Mouse (Mus musculus): ENCODE data around the gene Blvrb. TPM values are rescaled to one million over a fixed set of nuclear protein-coding genes. Genes with fewer than 3 reads are reported as not detected.
A peak's percentile ranks its signal among the peaks of the same experiment; 100 is the strongest.

Blvrb gene
- polyA plus RNA-seq, 1 experiment from 2014 or later: 89.7 TPM

DNA sequence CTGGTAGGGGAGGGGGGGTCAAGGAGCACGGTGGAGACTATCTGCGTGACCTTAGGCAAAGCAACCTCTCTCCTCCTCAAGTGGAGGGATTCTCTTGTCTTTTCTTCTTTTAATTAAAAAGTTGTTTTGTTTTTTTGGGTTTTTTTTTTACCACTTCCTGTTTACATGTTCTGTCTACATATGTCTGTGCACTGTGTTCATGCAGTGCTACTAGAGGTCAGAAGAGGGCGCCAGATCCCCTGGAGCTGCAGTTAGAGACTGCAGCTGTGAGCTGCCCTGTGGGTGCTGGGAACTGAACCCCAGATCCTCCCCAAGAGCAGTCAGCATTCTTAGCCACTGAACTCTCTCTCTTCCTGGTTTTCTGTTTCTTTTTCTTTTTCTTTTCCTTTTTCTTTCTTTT, 28.7 kb upstream of the Blvrb start:
- ATAC-seq: no peak
- Histone ChIP-seq H3K27ac (ENCODE audit: low read length) (no peak overlapping the region), H3K9ac (ENCODE audit: low read depth, low read length) (no peak overlapping the region), H3K4me1 (ENCODE audit: control insufficient read depth, insufficient read depth, low read length) (no peaks in the 10 kb centered on the region), H3K27me3 (replicated peaks; ENCODE audit: control insufficient read depth, insufficient read depth, low read length) (no peaks in the 10 kb centered on the region), H3K4me3 (ENCODE audit: low read length) (no peak overlapping the region), H3K9me3 (ENCODE audit: control insufficient read depth, low read length) (no peaks in the 10 kb centered on the region; the same call in 1 of the 2 replicates), H3K4me2 (ENCODE audit: low read depth, low read length) (no peak overlapping the region), H3K36me3 (ENCODE audit: control insufficient read depth, insufficient read depth, low read length) (no peaks in the 10 kb centered on the region)
- WGBS: 81% methylated on average over 3 of the region's 3 CpGs

DNA sequence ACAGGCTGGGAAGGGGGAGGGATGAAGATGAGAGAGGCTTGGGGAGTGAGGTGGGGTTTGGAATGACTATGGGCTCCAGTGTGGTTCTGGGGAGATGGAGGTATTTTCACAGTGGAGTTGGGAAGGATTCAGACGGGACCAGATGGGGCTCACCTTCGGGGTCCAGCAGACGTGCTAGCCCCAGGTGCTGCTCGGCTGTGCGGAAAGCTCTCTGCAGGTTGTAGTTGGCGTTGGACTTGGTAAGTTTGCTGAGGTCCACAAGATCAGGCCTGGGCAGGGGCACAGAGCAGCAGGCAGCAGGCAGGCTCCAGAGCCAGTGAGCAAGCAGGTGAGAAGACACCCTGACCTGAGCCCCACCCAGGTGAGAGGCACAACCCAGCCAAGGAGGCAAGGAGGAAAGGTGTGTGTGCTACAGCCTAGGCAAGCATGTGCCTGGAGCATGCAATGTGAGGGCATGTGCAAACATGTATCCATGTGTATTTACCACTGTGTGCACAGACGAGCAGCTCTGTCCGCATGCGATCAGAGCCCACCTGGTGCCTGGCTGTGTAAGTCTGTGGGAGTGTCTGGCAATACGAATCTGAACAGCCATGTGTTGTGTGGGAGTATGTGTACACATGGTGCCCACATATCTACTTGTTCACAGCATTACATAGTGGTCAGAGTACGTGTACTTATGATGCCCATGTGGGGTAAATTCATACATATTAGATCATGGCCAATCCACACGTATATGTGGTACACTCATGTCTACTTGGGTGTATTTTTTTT, 24.0 kb upstream of the Blvrb start:
- Histone ChIP-seq H3K36me3 (ENCODE audit: control insufficient read depth, insufficient read depth, low read length) (no peaks in the 10 kb centered on the region), H3K27ac (ENCODE audit: low read length) (no peak overlapping the region), H3K4me2 (ENCODE audit: low read depth, low read length) (no peak overlapping the region), H3K4me1 (ENCODE audit: control insufficient read depth, insufficient read depth, low read length) (no peaks in the 10 kb centered on the region), H3K4me3 (ENCODE audit: low read length) (no peak overlapping the region), H3K27me3 (replicated peaks; ENCODE audit: control insufficient read depth, insufficient read depth, low read length) (no peaks in the 10 kb centered on the region), H3K9me3 (ENCODE audit: control insufficient read depth, low read length) (no peaks in the 10 kb centered on the region; the same call in 1 of the 2 replicates), H3K9ac (ENCODE audit: low read depth, low read length) (no peak overlapping the region)
- WGBS: 82% methylated on average over 12 of the region's 12 CpGs
- ATAC-seq: no peak

DNA sequence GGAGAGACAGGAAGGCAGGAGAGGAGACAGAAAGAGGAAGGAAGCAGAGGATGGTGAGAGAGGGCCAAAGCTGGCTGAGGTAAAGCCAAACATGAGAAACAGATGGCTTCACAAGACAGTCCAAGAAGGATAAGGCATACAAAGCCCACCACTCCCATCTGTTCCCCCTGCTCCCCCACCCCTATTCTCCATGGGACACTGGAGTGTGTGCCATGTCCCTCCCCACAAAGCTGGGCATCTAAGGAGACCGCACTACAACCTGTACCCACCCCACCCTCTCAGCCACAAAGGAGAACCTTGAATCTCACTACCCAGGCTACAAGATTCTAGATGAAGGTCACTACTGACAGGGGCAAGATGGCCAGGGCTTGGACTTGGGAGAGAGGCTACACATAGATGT, 20.4 kb upstream of the Blvrb start:
- Histone ChIP-seq H3K27me3 (replicated peaks; ENCODE audit: control insufficient read depth, insufficient read depth, low read length) (no peaks in the 10 kb centered on the region), H3K4me2 (ENCODE audit: low read depth, low read length) (no peak overlapping the region), H3K4me3 (ENCODE audit: low read length) (no peak overlapping the region), H3K4me1 (ENCODE audit: control insufficient read depth, insufficient read depth, low read length) (no peaks in the 10 kb centered on the region), H3K27ac (ENCODE audit: low read length) (no peak overlapping the region), H3K9me3 (ENCODE audit: control insufficient read depth, low read length) (peaks cover 4% of the 10 kb centered on the region; the same call in 1 of the 2 replicates), H3K9ac (ENCODE audit: low read depth, low read length) (no peak overlapping the region), H3K36me3 (ENCODE audit: control insufficient read depth, insufficient read depth, low read length) (no peaks in the 10 kb centered on the region)
- ATAC-seq: no peak
- WGBS: 86% methylated on average over 1 of the region's 1 CpGs

DNA sequence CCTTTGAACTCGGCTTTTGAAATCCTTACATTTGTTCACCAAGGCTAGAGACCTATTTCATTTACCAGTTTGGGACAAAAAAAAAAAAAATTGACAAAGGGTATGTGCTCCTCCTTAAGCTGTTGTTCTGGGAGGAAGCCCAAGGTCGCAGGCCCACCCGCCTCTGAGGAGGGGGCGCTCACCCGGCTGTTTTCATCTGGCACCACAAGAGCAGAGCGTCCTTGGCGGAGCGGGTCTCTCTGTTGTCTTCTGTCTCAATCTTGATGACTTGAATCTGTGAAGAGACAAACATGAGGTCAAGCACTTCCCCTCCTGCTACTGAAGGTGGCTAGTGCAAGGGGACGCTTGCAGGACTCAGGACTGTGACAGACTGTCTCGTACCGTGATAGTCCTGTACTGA, 19.8 kb upstream of the Blvrb start:
- Histone ChIP-seq H3K27me3 (replicated peaks; ENCODE audit: control insufficient read depth, insufficient read depth, low read length) (no peaks in the 10 kb centered on the region), H3K4me3 (ENCODE audit: low read length) (no peak overlapping the region), H3K4me1 (ENCODE audit: control insufficient read depth, insufficient read depth, low read length) (no peaks in the 10 kb centered on the region), H3K27ac (ENCODE audit: low read length) (no peak overlapping the region), H3K9me3 (ENCODE audit: control insufficient read depth, low read length) (peaks cover 4% of the 10 kb centered on the region; the same call in 1 of the 2 replicates), H3K4me2 (ENCODE audit: low read depth, low read length) (no peak overlapping the region), H3K9ac (ENCODE audit: low read depth, low read length) (no peak overlapping the region), H3K36me3 (ENCODE audit: control insufficient read depth, insufficient read depth, low read length) (no peaks in the 10 kb centered on the region)
- WGBS: 75% methylated on average over 11 of the region's 11 CpGs
- ATAC-seq: no peak

DNA sequence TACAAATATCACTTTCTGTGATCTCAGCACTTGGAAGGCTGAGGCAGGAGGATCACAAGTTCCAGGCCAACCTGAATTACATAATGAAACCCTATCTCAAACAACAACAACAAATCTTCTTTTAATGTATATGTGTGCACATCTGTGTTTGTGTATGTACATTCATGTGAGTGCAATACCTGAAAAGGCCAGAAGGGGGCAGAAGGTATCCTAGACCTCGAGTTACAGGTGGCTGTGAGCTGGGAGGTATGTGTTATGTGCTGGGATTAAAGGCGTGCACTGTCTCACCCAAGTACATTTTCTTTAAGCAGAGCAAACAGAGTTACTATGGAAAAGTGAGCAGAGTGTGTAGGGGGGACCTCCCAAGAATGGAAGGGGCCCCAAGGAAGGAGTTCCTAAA, 18.6 kb upstream of the Blvrb start:
- Histone ChIP-seq H3K4me2 (ENCODE audit: low read depth, low read length) (no peak overlapping the region), H3K4me1 (ENCODE audit: control insufficient read depth, insufficient read depth, low read length) (no peaks in the 10 kb centered on the region), H3K9me3 (ENCODE audit: control insufficient read depth, low read length) (peaks cover 4% of the 10 kb centered on the region; the same call in 1 of the 2 replicates), H3K36me3 (ENCODE audit: control insufficient read depth, insufficient read depth, low read length) (no peaks in the 10 kb centered on the region), H3K27ac (ENCODE audit: low read length) (no peak overlapping the region), H3K27me3 (replicated peaks; ENCODE audit: control insufficient read depth, insufficient read depth, low read length) (peaks cover 7% of the 10 kb centered on the region), H3K9ac (ENCODE audit: low read depth, low read length) (no peak overlapping the region), H3K4me3 (ENCODE audit: low read length) (no peak overlapping the region)
- WGBS: 56% methylated on average over 2 of the region's 2 CpGs
- ATAC-seq: no peak

DNA sequence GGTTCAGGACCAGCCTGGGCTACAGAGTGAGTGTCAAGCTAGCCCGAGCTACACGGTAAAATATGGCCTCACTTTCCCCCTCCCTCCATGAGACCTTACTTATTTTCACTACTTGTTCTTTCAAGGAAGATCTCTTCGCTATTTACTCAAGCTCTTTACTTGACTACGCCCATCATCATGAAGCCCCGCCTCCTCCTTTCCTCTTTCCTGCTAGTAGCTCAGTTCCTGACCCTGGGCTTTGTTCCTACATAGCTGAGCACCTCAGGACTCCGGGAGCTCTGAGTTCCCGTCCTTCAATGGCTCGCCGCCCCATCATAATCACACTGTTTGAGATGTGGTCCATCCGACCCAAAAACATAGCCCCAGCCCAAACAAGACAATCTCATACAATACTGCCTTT, 14.4 kb upstream of the Blvrb start:
- H3K4me2 ChIP-seq (ENCODE audit: low read depth, low read length): 0 out of 2 replicates have a peak overlapping the region, but pooled peaks have one; percentile 4
- H3K4me3 ChIP-seq (ENCODE audit: low read length): no peak overlapping the region
- no peaks in the 10 kb centered on the region for H3K4me1 ChIP-seq (ENCODE audit: control insufficient read depth, insufficient read depth, low read length)
- WGBS: 23% methylated on average over 10 of the region's 10 CpGs
- H3K9me3 ChIP-seq (ENCODE audit: control insufficient read depth, low read length): peaks cover 4% of the 10 kb centered on the region; the same call in 1 of the 2 replicates
- peaks cover 11% of the 10 kb centered on the region for H3K27me3 ChIP-seq (replicated peaks; ENCODE audit: control insufficient read depth, insufficient read depth, low read length)
- peak; percentile 44; the same call in 1 of the 2 replicates for ATAC-seq
- no peaks in the 10 kb centered on the region for H3K36me3 ChIP-seq (ENCODE audit: control insufficient read depth, insufficient read depth, low read length)
- no peak overlapping the region for H3K27ac ChIP-seq (ENCODE audit: low read length)
- no peak overlapping the region for H3K9ac ChIP-seq (ENCODE audit: low read depth, low read length)

DNA sequence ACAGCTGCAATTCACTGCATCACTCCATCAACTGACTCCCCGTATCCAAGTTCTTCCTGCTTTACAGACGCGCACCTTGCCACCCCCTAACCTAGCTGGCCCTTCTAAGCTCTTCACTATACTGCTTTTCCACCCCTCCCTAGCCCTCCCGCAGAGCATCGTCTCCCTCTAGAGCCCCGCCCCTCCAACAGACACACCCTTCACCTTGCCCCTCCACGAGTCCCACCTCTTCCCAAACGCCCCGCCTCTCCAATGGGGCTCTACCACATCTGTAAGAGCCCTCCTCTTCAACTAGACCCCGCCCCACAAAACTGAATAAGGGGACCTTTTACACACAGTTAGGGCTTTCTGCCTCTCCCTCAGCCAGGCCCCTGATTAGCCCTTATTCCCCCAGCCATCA, 14.0 kb upstream of the Blvrb start:
- no peak for ATAC-seq
- Histone ChIP-seq H3K9me3 (ENCODE audit: control insufficient read depth, low read length) (peaks cover 4% of the 10 kb centered on the region; the same call in 1 of the 2 replicates), H3K36me3 (ENCODE audit: control insufficient read depth, insufficient read depth, low read length) (no peaks in the 10 kb centered on the region), H3K4me3 (ENCODE audit: low read length) (no peak overlapping the region), H3K27ac (ENCODE audit: low read length) (no peak overlapping the region), H3K4me1 (ENCODE audit: control insufficient read depth, insufficient read depth, low read length) (no peaks in the 10 kb centered on the region), H3K9ac (ENCODE audit: low read depth, low read length) (no peak overlapping the region), H3K27me3 (replicated peaks; ENCODE audit: control insufficient read depth, insufficient read depth, low read length) (peaks cover 11% of the 10 kb centered on the region), H3K4me2 (ENCODE audit: low read depth, low read length) (0 out of 2 replicates have a peak overlapping the region, but pooled peaks have one; percentile 4)
- 7% methylated on average over 10 of the region's 10 CpGs for WGBS

DNA sequence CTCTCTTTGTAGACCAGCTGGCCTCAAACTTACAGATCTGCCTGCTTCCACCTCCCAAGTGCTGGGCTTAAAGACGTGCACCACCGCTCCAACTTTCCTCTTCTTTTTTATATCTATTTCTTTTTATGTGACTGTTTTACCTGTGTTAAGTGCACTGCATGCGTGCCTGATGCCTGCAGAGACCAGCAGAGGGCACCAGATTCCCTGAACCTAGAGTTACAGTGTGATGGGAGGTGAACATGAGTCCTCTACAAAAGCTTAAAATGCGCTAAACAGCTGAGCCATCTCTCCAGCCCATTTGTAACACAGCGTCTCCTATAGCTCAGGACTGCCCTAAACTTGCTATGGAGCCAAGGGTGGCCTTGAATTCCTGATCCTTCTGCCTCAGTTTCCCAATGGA, 10.2 kb upstream of the Blvrb start:
- no peak overlapping the region for H3K9ac ChIP-seq (ENCODE audit: low read depth, low read length)
- no peaks in the 10 kb centered on the region for H3K4me1 ChIP-seq (ENCODE audit: control insufficient read depth, insufficient read depth, low read length)
- H3K9me3 ChIP-seq (ENCODE audit: control insufficient read depth, low read length): 0 out of 2 replicates have a peak, but pooled peaks cover 5% of the 10 kb centered on the region
- H3K4me2 ChIP-seq (ENCODE audit: low read depth, low read length): no peak overlapping the region
- H3K4me3 ChIP-seq (ENCODE audit: low read length): no peak overlapping the region
- no peak for ATAC-seq
- H3K36me3 ChIP-seq (ENCODE audit: control insufficient read depth, insufficient read depth, low read length): no peaks in the 10 kb centered on the region
- WGBS: 54% methylated on average over 5 of the region's 5 CpGs
- peaks cover 11% of the 10 kb centered on the region for H3K27me3 ChIP-seq (replicated peaks; ENCODE audit: control insufficient read depth, insufficient read depth, low read length)
- no peak overlapping the region for H3K27ac ChIP-seq (ENCODE audit: low read length)

DNA sequence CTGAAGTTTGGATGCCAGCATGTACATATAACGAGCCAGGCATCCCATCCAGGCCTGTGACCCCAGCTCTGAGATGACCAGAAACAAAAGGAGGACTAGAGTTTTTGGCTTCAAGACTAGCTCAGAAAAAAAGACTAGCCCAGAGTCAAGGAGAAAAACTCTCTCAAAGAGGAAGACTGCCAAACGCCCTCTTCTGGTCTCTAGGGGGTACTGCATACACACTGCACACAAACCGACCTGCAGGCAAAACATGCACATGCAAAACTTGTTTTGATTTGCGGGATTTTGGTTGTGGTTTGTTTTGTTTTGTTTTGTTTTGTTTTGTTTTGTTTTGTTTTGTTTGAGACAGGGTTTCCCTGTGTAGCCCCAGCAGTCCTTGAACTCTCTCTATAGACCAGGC, 7.8 kb upstream of the Blvrb start:
- Histone ChIP-seq H3K4me2 (ENCODE audit: low read depth, low read length) (no peak overlapping the region), H3K4me3 (ENCODE audit: low read length) (no peak overlapping the region), H3K27me3 (replicated peaks; ENCODE audit: control insufficient read depth, insufficient read depth, low read length) (no peaks in the 10 kb centered on the region), H3K27ac (ENCODE audit: low read length) (no peak overlapping the region), H3K4me1 (ENCODE audit: control insufficient read depth, insufficient read depth, low read length) (no peaks in the 10 kb centered on the region), H3K9me3 (ENCODE audit: control insufficient read depth, low read length) (0 out of 2 replicates have a peak, but pooled peaks cover 5% of the 10 kb centered on the region), H3K36me3 (ENCODE audit: control insufficient read depth, insufficient read depth, low read length) (no peaks in the 10 kb centered on the region), H3K9ac (ENCODE audit: low read depth, low read length) (no peak overlapping the region)
- ATAC-seq: no peak
- 75% methylated on average over 4 of the region's 4 CpGs for whole genome bisulfite sequencing
